Mouse (Mus musculus) heart, adult 2 months (tissue): ENCODE data around the gene Slc44a3. TPM values are rescaled to one million over a fixed set of nuclear protein-coding genes. Genes with fewer than 3 reads are reported as not detected.

Source experiments
- DNase-seq, 2 experiments: peaks; one replicate each; pipeline ENCODE4 v3.0.0; 2021
- H3K27ac ChIP-seq: fragments of 200-600 bp; 2 replicates; pipeline ENCODE4 v1.8.1; 2022
- H3K27me3 ChIP-seq: fragments of 200-500 bp; 2 replicates; pipeline ENCODE4 v1.6.1; 2012; ENCODE audit warnings: mild to moderate bottlenecking, low read length, inconsistent platforms, mixed read lengths; ENCODE audit not compliant: control insufficient read depth, insufficient read depth
- H3K36me3 ChIP-seq: fragments of 200-500 bp; 2 replicates; pipeline ENCODE4 v1.6.1; 2012; ENCODE audit warnings: low read length, inconsistent platforms; ENCODE audit not compliant: control insufficient read depth, insufficient read depth
- H3K4me1 ChIP-seq: fragments of 200-500 bp; 2 replicates; pipeline ENCODE4 v1.6.1; 2011; ENCODE audit warnings: low read length; ENCODE audit not compliant: control insufficient read depth, insufficient read depth
- H3K4me3 ChIP-seq: fragments of 200-600 bp; 2 replicates; pipeline ENCODE4 v1.8.1; 2022
- H3K79me2 ChIP-seq: fragments of 200-500 bp; replicated peaks from 2 replicates; pipeline ENCODE4 v1.6.1; 2012; ENCODE audit warnings: mild to moderate bottlenecking, inconsistent platforms, low read length, moderate library complexity, mixed read lengths; ENCODE audit not compliant: control insufficient read depth, insufficient read depth
- H3K9ac ChIP-seq: fragments of 200-500 bp; 2 replicates; pipeline ENCODE4 v1.6.1; 2012; ENCODE audit warnings: low read depth, mild to moderate bottlenecking, control low read depth, inconsistent platforms, low read length, mixed read lengths
- CTCF ChIP-seq: fragments of 200-600 bp; IDR thresholded peaks from 2 replicates; pipeline ENCODE4 v1.8.1; 2022; ENCODE audit warnings: antibody characterized with exemption, mild to moderate bottlenecking, moderate library complexity
- EP300 ChIP-seq: fragments of 200-500 bp; IDR thresholded peaks from 2 replicates; pipeline ENCODE4 v1.6.1; 2011; ENCODE audit warnings: low read depth, low read length, control low read depth; ENCODE audit not compliant: insufficient read depth
- POLR2A ChIP-seq: fragments of 200-500 bp; IDR thresholded peaks from 2 replicates; pipeline ENCODE4 v1.6.1; 2011; ENCODE audit warnings: mild to moderate bottlenecking, low read depth, low read length, control low read depth; ENCODE audit not compliant: insufficient read depth
- WGBS: fragments of 180-500 bp; shearing (Covaris S2); methylation state at CpG from one replicate; pipeline ENCODE4 v1.1.7; 2018; 5-methylcytosine and 5-hydroxymethylcytosine counted together
- intact Hi-C: fragments of 180-260 bp; cut with DNase I; formaldehyde crosslinking; loops from one replicate; pipeline ENCODE4 v1.15.1; 2025
- polyA plus RNA-seq: library from polyadenylated mRNA; depleted of rRNA; stranded (reverse); fragments of >200 nt; gene quantifications from 2 replicates; pipeline ENCODE4 v1.2.3, GENCODE M21; 2012
- total RNA-seq, 2 experiments: library from RNA; stranded (reverse); gene quantifications; 2 replicates each; pipeline ENCODE4 v1.2.3; 2021

The Slc44a3 gene
- total and polyA plus RNA-seq, 3 experiments = 1.1 TPM; not detected in 2

GRCm38 (mm10) chr3:121422405-121422804 is 109.8 kb downstream of the Slc44a3 start:
- TF ChIP-seq CTCF = no peak
- TF ChIP-seq EP300 = no peak
- TF ChIP-seq POLR2A = no peak
- no peak for DNase-seq
- intact Hi-C loops = no loop called here

GRCm38 (mm10) chr3:121418850-121419435 is 113.3 kb downstream of the Slc44a3 start:
- intact Hi-C loops = no loop called here
- no peak overlapping the region for H3K4me3 ChIP-seq
- no peaks in the 10 kb centered on the region for H3K36me3 ChIP-seq
- TF ChIP-seq POLR2A (no peak), CTCF (no peak), EP300 (no peak)
- H3K79me2 ChIP-seq = no peaks in the 10 kb centered on the region
- no peak for DNase-seq
- peaks cover 4% of the 10 kb centered on the region; the same call in 1 of the 2 replicates for H3K4me1 ChIP-seq
- H3K27ac ChIP-seq = no peak overlapping the region
- 70% methylated on average over 9 of the region's 9 CpGs for WGBS
- no peaks in the 10 kb centered on the region for H3K27me3 ChIP-seq
- no peak overlapping the region for H3K9ac ChIP-seq

More at GRCm38 (mm10) chr3:121422405-121422804, 109.8 kb downstream of the Slc44a3 start:
- Histone ChIP-seq H3K36me3 (no peaks in the 10 kb centered on the region), H3K27ac (no peak overlapping the region), H3K4me3 (no peak overlapping the region), H3K4me1 (peaks cover 4% of the 10 kb centered on the region), H3K9ac (no peak overlapping the region), H3K79me2 (no peaks in the 10 kb centered on the region; the same call in 1 of the 2 replicates), H3K27me3 (no peaks in the 10 kb centered on the region)
- 83% methylated on average over 8 of the region's 8 CpGs for WGBS

GRCm38 (mm10) chr3:121418251-121418601 is 114.0 kb downstream of the Slc44a3 start:
- intact Hi-C loops = no loop called here

GRCm38 (mm10) chr3:121417379-121418250 is 114.6 kb downstream of the Slc44a3 start:
- H3K27me3 ChIP-seq = no peaks in the 10 kb centered on the region
- 70% methylated on average over 14 of the region's 14 CpGs for WGBS
- no peak overlapping the region for H3K4me3 ChIP-seq
- intact Hi-C loops = no loop called here
- H3K9ac ChIP-seq = no peak overlapping the region
- H3K27ac ChIP-seq = no peak overlapping the region
- no peaks in the 10 kb centered on the region for H3K36me3 ChIP-seq
- TF ChIP-seq CTCF = no peak
- TF ChIP-seq EP300 = no peak
- TF ChIP-seq POLR2A = no peak
- no peaks in the 10 kb centered on the region for H3K79me2 ChIP-seq
- peaks cover 4% of the 10 kb centered on the region; the same call in 1 of the 2 replicates for H3K4me1 ChIP-seq
- no peak for DNase-seq

More at GRCm38 (mm10) chr3:121418251-121418601, 114.0 kb downstream of the Slc44a3 start:
- H3K4me1 ChIP-seq = peaks cover 4% of the 10 kb centered on the region; the same call in 1 of the 2 replicates
- no peak overlapping the region for H3K9ac ChIP-seq
- 69% methylated on average over 6 of the region's 6 CpGs for WGBS
- H3K27ac ChIP-seq = no peak overlapping the region
- no peak for TF ChIP-seq CTCF
- no peak for TF ChIP-seq EP300
- no peak for TF ChIP-seq POLR2A
- H3K79me2 ChIP-seq = no peaks in the 10 kb centered on the region
- DNase-seq = no peak
- H3K4me3 ChIP-seq = no peak overlapping the region
- H3K36me3 ChIP-seq = no peaks in the 10 kb centered on the region
- no peaks in the 10 kb centered on the region for H3K27me3 ChIP-seq

- no peaks in the 10 kb centered on the region for H3K36me3 ChIP-seq
- peaks cover 4% of the 10 kb centered on the region; the same call in 1 of the 2 replicates for H3K4me1 ChIP-seq
- H3K9ac ChIP-seq = no peak overlapping the region
- H3K27ac ChIP-seq = no peak overlapping the region
- H3K27me3 ChIP-seq = no peaks in the 10 kb centered on the region
- WGBS = 84% methylated on average over 5 of the region's 5 CpGs
- no peak for DNase-seq
- TF ChIP-seq POLR2A (no peak), CTCF (no peak), EP300 (no peak)
- intact Hi-C loops = no loop called here
- no peaks in the 10 kb centered on the region for H3K79me2 ChIP-seq
- no peak overlapping the region for H3K4me3 ChIP-seq
Measured at GRCm38 (mm10) chr3:121416171-121417154, 115.7 kb downstream of the Slc44a3 start.
